Mouse (Mus musculus) right cerebral cortex, postnatal 4 days (tissue): ENCODE data around the gene Utf1.
A peak's percentile ranks its signal among the peaks of the same experiment; 100 is the strongest.

ENCODE experiments used
- DNase-seq: peaks from one replicate; pipeline ENCODE4 v3.0.0-alpha.2; 2022

The Utf1 gene

GRCm38 (mm10) chr7:139943674-139944281 is at the start of gene Utf1:
Gene Utf1 (plus strand): TSS chr7:139943789.
- DNase-seq, result peak; percentile 15

DNA sequence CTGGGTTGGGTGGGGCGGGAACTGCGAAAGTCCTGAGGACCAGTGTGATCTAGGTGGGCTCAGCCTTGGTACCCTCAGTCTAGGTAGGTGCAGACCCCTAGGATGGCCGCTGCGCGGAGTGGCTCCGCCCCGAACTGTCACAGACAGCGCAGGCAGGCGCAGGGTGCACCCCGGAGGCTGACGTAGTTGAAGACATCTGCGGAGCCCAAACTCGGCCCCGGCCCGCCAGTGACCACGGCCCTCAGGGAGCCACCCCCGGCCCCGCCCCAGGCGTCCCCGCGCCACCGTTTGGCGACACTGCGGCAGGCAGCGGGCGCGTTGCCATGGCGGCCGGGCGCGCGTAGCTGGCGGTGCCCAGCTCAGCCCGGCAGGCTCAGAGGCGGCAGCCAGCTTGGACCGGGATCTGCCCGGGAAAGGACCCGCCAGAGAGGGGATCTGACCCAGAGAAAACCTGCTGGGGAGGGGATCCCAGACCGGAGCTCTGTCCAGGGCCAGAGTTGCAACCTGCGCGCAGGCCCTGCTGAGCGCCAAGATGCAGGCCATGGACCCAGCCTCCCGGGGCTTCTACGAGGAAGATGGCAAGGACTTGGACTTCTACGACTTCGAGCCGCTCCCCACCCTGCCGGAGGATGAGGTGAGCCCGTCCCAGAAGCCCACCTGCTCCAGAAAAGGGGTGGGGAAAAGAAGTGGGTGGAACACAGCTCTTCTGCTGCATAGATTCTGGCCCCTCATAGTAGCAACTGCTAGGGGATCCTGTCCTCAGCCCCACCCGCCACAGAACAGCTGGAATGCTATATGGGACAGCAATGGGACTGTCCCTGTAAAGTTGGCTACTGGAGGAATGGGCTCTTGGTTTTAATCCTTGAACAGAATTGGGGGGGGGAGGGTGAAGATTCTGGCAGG is 48.7 kb upstream of the Utf1 start, which contains the start of gene Kndc1:
Gene Kndc1 (plus strand): TSS at position 42 of the 903 bp plus-strand sequence.
- peak; percentile 76 for DNase-seq

DNA sequence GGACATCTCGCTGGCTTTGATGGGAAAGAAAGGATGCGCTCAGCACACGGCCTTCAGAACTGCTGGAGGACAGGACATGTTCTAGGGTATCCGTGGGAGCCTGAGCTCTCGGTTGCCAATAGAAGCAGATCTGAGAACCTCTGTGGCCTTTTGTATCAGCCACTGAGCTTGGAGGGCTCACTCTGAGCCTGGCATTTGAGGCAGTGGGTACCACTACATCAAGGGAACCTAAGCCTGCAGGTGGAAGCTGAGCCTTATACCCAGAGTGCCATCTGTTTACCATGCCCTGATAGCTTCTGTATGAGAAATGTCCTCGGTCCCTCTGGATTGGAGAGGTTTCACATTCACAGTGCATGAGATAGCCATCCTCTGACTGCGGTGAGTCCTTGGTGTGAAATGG is 47.3 kb upstream of the Utf1 start:
- no peak for DNase-seq

- no peak for DNase-seq
These were observed 46.8 kb upstream of the Utf1 start for GRCm38 (mm10) chr7:139896796-139897195.

GRCm38 (mm10) chr7:139898606-139899005 is 45.0 kb upstream of the Utf1 start:
- DNase-seq, result no peak

DNA sequence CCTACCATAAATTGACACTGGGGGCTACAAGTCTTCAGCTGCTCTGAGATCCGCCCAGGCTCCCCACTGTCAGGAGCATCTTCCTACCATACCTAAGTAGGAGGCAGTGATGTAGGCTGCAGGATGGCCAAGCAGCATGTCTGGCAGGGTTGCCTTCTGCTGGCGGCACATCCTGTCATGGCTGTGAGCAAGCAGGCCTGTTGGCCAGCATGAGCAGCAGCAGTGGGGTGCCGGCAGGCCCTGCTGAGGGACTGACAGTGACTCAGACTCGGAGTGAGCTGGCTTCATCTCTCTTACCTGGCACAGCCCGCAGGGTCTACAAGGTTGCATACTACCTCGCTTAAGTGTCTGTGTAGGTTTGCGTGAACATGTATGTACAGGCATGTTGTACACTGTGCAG is 44.1 kb upstream of the Utf1 start:
- DNase-seq, result no peak

GRCm38 (mm10) chr7:139900456-139900855 is 43.1 kb upstream of the Utf1 start:
- DNase-seq, result no peak

DNA sequence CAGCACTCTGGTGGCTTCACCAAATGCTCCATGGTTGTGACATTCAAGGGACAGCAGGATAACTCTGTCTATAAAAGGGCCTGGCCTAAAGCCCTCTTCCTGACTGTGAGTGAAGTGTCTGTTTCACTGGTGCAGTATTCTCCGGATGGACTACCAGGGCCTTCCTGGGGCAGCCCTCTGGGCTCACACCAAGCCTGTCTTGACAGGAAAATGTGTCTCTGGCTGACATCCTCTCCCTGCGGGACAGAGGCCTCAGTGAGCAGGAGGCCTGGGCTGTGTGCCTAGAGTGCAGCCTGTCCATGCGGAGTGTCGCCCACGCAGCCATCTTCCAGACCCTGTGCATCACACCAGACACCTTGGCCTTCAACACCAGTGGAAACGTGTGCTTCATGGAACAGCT is 42.7 kb upstream of the Utf1 start:
- DNase-seq, result no peak

GRCm38 (mm10) chr7:139901981-139902380 is 41.6 kb upstream of the Utf1 start:
- DNase-seq, result no peak

DNA sequence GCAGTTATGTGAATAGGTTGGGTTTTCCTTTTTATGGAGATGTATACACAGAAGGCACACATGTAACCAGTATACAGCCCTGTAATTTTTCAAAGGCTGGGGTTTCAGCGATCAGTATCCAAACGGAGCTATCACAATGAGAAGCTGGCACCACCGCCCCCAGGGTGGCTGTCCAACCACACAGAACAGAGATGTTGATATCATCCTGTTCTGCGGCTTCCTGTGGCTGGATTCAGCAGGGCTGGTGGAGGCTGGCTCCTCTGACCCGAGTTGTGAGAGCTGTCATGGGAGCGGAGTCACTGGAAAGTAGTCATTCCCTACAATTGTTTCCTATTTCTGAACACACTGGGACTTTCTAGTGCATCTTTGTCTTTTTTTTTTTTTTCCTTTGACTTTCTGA is 38.3 kb upstream of the Utf1 start:
- no peak for DNase-seq

GRCm38 (mm10) chr7:139905661-139906060 is 37.9 kb upstream of the Utf1 start:
- no peak for DNase-seq

- DNase-seq, result peak; percentile 49
These were observed 35.4 kb upstream of the Utf1 start for GRCm38 (mm10) chr7:139908176-139908575.

DNA sequence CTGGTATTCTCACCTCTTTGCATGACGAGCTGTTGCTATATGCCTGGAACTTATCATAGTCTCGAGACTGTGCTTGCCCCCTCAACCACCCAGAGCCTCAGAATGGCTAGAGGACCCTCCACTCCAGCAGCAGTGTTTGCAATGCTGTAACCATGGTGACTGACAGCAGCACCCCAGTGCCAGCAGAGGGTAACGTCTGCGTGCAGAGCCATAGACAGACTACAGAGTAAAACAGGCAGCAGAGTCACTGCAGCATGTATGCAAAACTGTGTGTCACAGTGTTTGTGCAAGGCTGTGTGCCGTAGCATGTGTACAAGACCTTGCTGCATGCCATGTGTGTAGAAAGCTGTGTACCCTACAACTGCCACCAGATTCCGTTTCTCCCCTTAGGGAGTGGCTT is 34.1 kb upstream of the Utf1 start:
- DNase-seq, result no peak

- no peak for DNase-seq
These were observed 33.3 kb upstream of the Utf1 start for GRCm38 (mm10) chr7:139910204-139910835.

- DNase-seq, result no peak
These were observed 29.2 kb upstream of the Utf1 start for GRCm38 (mm10) chr7:139914141-139915047.

DNA sequence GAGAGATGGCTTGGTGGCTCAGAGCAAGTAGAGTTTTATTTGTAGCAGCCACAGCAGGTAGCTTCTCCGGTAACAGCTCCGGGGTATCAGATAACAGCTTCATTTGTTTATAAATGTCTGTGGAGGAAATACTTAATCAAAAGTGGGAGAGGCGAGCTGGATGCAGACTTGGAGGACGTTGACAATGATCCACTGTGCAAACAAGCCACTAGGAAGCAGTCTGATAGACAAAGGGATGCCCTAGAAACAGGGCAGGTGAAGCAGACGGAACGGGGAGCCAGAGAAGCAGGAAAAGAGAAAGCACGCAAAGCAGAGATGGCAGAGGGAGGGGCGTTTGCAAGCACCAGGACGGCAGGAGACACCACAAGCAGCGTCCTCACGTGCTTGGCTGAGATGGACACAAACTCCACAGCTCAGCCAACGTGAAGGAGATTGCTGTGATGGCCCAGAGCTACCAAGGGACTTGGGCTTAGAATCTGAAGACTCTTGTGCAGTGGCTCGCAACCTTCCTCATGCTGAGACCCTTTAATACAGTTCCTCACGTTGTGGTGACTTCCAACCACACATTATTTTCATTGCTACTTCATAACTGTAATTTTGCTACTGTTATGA is 27.8 kb upstream of the Utf1 start:
- no peak for DNase-seq

GRCm38 (mm10) chr7:139916345-139916744 is 27.2 kb upstream of the Utf1 start:
- DNase-seq, result no peak

DNA sequence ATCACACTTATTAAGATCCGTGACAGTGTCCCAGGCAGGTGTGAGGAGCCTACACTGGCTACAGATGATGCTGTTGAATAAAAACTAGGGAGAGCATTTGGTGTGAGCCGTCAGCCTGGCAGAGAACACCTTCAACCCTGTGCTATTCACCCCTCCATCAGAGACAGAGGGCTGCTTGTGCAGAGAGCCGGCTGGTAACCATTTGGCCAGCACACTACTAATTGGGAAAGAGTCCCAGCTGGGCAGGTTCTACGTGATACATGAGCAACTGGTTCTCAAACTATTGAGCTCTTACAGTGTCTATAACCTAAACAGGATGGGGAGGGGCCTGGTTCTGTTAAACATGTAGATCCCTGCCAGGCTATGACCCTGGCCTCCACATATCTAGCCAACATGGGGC is 25.3 kb upstream of the Utf1 start:
- DNase-seq, result no peak

DNA sequence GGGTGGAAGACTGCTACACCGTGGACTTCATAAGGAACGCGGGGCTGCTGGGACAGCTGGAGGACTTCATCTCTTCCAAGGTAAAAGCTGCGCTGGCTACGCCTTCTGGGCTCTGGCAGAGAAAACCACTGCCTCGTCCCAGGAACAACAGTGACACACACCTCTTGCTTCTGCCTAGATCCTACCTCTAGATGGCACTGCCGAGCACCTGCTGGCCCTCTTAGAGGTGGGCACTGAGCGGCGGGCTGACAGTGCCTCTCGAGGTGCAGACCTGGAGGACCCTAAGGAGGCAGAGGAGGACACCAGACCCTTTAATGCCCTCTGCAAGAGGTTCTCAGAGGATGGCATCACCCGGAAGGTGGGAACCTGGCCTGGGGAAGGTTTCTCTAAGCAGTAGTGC is 12.9 kb upstream of the Utf1 start:
- DNase-seq, result peak; percentile 57

- DNase-seq, result no peak
These were observed 6.9 kb upstream of the Utf1 start for GRCm38 (mm10) chr7:139936705-139937104.

DNA sequence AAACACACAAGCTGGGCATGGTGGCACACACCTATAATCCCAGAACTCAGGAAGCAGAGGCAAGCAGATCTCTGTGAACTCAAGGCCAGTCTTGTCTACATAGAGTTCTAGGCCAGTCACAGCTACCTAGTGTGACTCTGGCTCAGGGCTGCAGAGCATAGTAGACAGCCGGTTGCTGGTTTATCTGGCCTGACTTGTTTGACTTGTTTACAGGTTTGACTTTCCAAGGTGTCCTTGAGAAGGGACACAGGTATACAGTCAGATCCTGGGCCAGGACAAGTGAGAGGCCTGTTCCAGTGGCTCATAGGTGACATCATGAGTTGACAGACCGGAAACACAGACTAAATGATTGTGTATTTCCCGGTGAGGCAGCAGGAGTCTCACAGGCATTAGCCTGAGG is 6.5 kb upstream of the Utf1 start:
- DNase-seq, result no peak

GRCm38 (mm10) chr7:139937810-139938209 is 5.8 kb upstream of the Utf1 start:
- DNase-seq, result no peak
